Mouse (Mus musculus): ENCODE data around the gene Snd1.

Gene Snd1

GRCm38 (mm10) chr6:28831011-28831853, 356.3 kb downstream of the Snd1 start, which contains the start of gene Lrrc4:
Gene Lrrc4, minus strand, starts transcription at chr6:28831747.
- DNase-seq (ENCODE audit: low read depth in 2 of 2, low spot score in 2 of 2): no peak

GRCm38 (mm10) chr6:28831854-28832750, 357.2 kb downstream of the Snd1 start:
- DNase-seq (ENCODE audit: low read depth in 2 of 2, low spot score in 2 of 2): no peak

GRCm38 (mm10) chr6:28832751-28833291, 357.9 kb downstream of the Snd1 start:
- DNase-seq (ENCODE audit: low read depth in 2 of 2, low spot score in 2 of 2): no peak

GRCm38 (mm10) chr6:28833380-28833822, 358.5 kb downstream of the Snd1 start:
- DNase-seq (ENCODE audit: low read depth in 2 of 2, low spot score in 2 of 2): no peak

DNA sequence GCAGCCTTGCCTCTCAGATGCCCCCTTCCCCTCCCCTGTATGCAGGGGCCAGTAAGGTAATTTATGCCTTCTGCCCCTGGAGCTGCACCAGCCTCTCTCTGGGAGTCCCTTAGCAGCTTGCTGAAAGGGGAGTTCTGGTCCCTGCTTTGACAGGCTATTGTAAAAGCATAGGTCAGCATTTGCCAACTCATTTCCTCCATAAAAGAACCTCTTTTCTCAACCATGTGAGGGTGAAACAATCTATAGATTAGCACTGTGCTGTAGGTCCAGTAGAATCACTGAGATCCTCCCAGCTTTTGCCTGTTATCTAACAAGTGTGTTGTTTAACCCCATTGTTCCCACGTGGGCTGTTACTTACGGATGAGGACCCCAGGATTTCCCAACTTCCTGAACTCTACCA, 359.1 kb downstream of the Snd1 start:
- no peak for DNase-seq (ENCODE audit: low read depth in 2 of 2, low spot score in 2 of 2)

GRCm38 (mm10) chr6:28836600-28836999, 361.7 kb downstream of the Snd1 start:
- DNase-seq (ENCODE audit: low read depth in 2 of 2, low spot score in 2 of 2): no peak

- no peak for DNase-seq (ENCODE audit: low read depth in 2 of 2, low spot score in 2 of 2)
These were observed 366.6 kb downstream of the Snd1 start for GRCm38 (mm10) chr6:28841569-28841968.

- DNase-seq (ENCODE audit: low read depth in 2 of 2, low spot score in 2 of 2): no peak
These were observed 367.7 kb downstream of the Snd1 start for GRCm38 (mm10) chr6:28842375-28843276.

GRCm38 (mm10) chr6:28845610-28846009, 370.7 kb downstream of the Snd1 start:
- no peak for DNase-seq (ENCODE audit: low read depth in 2 of 2, low spot score in 2 of 2)

- no peak for DNase-seq (ENCODE audit: low read depth in 2 of 2, low spot score in 2 of 2)
These were observed 372.7 kb downstream of the Snd1 start for GRCm38 (mm10) chr6:28847616-28848015.

DNA sequence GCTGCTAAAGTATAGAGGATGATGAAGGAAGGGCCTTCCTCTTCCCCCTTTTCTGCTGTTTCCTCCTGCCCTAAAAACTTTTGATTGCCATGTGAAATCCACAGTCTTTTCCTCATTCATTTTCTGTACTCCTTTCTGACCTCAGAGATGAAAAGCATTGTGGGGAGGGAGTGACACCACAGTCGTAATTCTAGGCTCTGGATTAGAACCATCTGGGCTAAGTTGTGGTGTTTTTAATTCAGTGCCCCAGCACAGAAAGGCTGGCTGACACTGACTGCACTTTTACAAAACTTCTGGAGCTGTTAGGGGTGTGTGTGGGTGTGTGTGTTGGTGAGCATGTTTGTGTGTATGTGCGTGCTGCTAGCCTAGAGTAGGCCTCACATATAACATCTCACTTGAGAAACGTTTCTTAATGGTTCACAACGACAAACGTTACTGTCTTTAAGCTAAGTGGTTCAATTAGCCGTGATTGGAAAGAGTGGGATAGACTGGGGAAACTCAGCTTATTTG, 373.4 kb downstream of the Snd1 start:
- no peak for DNase-seq (ENCODE audit: low read depth in 2 of 2, low spot score in 2 of 2)

DNA sequence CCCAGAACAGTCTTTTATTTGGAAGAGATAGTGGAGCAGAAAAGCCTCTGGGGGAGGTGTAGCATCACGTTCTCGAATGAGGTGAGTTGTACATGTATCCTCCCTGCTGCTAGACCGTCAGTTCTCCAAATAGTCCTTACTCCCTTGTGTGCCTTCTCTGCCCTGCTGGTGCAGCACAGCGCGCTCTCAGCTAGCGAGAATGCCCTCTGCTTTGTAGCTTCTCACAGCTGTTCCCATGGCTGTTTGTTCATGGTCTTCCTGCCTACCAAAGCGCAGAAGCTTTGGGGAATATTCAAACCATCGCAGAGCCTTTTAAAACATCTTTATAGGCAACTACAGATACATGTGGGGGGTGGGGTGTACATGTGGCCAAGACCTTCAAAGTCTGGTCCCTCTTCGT, 374.0 kb downstream of the Snd1 start:
- no peak for DNase-seq (ENCODE audit: low read depth in 2 of 2, low spot score in 2 of 2)

DNA sequence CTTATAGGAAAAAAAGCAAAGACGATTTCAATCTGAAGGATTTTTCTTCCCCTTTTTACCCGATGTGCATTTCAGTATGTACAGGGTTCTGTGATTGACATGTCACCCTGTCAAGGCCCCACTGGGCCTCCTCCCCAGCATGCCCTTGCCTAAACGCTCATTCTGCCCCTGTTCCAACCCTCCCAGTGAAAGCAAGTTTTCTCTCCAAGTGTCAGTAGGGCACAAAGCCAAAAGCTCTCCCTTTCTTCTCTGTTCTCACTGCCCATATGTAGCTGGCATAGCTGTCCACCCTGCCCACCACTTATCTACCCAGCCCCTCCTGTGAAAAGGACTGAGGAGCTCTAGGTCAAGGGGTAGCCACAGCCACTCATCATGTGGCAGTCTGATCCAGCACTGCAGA, 374.4 kb downstream of the Snd1 start:
- DNase-seq (ENCODE audit: low read depth in 2 of 2, low spot score in 2 of 2): no peak

DNA sequence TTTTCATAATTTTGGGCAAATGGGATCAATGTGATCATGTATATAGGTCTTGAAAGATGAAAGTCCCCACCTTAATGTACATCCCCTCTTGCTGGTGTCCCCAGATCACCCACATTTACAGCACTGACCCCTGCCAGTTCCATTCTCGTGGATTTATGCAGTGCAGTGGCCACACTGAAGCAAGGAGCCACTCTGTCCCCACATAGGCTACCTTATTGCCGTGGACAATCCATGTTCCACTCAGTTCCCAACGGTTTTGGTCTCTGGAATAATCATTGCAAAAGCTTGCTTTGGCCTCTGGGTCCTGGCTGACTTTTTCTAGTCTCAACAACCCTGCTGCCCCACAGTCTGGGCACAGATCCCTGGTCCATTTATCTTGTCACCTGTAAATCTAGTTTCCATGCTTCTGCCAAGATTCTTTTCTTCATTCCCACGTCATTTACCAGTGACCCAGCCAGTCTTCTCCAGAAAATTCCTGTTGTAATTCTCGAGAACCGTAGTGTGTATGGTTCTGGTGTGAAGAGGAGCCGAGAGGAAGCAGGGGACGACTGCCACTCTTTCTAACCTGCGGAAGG, 375.5 kb downstream of the Snd1 start:
- DNase-seq (ENCODE audit: low read depth in 2 of 2, low spot score in 2 of 2): no peak

GRCm38 (mm10) chr6:28852342-28852741, 377.4 kb downstream of the Snd1 start:
- DNase-seq (ENCODE audit: low read depth in 2 of 2, low spot score in 2 of 2): no peak

DNA sequence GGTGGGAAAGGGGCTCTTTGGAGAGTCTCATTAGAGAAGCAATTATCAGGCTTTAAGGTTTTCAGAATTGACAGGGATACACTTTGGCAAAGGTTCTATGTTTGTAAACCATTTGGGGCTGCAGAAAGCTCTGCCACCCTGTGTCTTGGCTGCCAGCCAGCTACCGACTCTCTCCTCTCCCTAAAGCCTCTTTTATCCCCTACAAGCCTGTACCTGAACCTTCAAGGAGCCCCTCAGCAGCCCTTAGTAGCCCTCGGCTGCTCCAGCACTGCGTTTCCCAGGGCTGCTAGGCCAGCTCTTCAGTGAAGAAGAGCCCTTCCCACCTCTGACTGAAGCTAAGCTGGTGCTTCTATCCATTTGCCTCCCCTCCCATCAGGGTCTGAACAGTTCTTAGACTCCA, 378.2 kb downstream of the Snd1 start:
- no peak for DNase-seq (ENCODE audit: low read depth in 2 of 2, low spot score in 2 of 2)

GRCm38 (mm10) chr6:28853654-28854053, 378.7 kb downstream of the Snd1 start:
- no peak for DNase-seq (ENCODE audit: low read depth in 2 of 2, low spot score in 2 of 2)

DNA sequence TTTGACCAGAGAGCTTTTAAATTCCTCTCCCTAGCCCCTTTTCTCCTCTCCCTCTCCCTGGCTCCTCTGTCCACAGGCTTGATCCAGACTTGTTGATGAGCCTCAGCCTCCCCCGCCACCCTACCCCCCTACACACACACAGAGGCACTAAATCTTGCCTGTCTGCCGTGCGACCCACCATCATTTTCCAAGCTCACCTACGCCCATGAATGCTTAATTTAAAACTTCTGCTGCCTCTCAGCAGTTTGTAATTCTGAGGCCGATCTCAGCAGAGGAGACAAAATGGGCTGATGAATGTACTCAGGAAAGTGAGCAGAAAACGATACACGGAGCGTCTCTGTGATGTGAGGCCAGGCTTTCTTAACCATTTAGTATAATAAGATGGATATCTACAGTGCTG, 379.7 kb downstream of the Snd1 start:
- DNase-seq (ENCODE audit: low read depth in 2 of 2, low spot score in 2 of 2): no peak

DNA sequence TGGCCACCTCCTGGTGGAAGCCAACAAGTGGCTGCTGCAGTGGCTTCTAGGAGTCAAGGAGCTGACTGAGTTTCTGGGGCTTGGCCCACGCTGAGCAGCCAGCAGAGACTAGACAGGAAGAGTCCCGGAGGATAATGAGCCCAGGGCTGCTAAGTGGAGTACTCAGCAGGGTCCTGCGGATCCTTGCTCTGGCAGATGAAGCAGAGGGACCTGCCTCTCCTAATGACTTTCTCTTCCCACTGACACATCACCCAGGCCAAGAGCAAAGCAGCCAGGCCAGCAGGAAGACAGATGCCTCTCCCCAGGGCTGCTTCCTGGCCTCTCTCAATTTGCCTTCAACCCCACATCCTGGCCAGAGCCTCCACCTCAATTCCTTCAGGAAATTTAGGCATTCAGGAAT, 380.5 kb downstream of the Snd1 start:
- no peak for DNase-seq (ENCODE audit: low read depth in 2 of 2, low spot score in 2 of 2)

- DNase-seq (ENCODE audit: low read depth in 2 of 2, low spot score in 2 of 2): no peak
These were observed 381.9 kb downstream of the Snd1 start for GRCm38 (mm10) chr6:28856789-28857188.
